ENCODE assay signal across 11 mouse cellular contexts in the genomic region with DNA sequence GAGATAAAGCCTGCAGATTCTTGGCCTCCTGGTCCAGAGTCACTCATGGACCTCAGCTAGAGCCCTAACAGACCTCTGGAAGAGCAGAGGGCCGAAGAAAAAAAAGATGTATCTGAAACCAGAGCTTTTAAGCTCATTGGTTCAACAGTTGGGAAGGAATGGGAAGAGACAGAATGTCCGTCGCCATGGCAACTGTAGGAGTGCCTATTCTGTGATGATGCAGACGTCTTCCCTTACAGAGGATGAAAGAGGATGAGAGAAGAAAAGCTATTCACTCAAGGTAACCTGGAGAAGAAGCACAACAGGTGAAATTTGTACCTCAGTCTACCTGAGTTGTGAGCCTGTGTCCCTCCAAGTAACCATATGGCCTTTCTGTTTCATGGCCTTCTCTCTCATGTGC. TPM values are rescaled to one million over a fixed set of nuclear protein-coding genes. Genes with fewer than 3 reads are reported as not detected.
A peak's percentile ranks its signal among the peaks of the same experiment; 100 is the strongest.
DNase-seq lines count a peak whose midpoint lies in the region; ATAC-seq lines count a peak whose summit lies in the region.
"Had no signal": no experiment of that assay in that cellular context is flagged by ENCODE, and none has a peak within 500 bp of the region (broad histone marks: within the 10 kb centered on the region; RNA-seq: fewer than 3 reads in every experiment).

No protein-coding gene starts in this region.

- H3K4me3 ChIP-seq in forebrain, embryonic 16.5 days (replicated peaks; ENCODE audit: low read length), result no peak overlapping the region

- peaks cover 4% of the 10 kb centered on the region for H3K4me1 ChIP-seq in forebrain, embryonic 16.5 days (replicated peaks; ENCODE audit: control insufficient read depth, insufficient read depth, low read length)

- H3K9me3 ChIP-seq in forebrain, embryonic 16.5 days (ENCODE audit: control insufficient read depth, low read length), result peaks cover 2% of the 10 kb centered on the region; the same call in 1 of the 2 replicates

- ATAC-seq in forebrain, embryonic 16.5 days, result peak; percentile 91
- no peak for ATAC-seq in erythroid progenitor cell, adult 5-6 weeks (replicated peaks; ENCODE audit: low FRiP score, poor library complexity, severe bottlenecking)

- H3K27me3 ChIP-seq in forebrain, embryonic 16.5 days (replicated peaks; ENCODE audit: control insufficient read depth, insufficient read depth, low read length), result no peaks in the 10 kb centered on the region

- peak; percentile 27 to 33 for DNase-seq in left cerebral cortex, adult 18-20 months (ENCODE audit: low spot score in 2 of 2)
- DNase-seq in left cerebral cortex, postnatal 36 days (ENCODE audit: low spot score in 2 of 2), result no peak
- peak; percentile 54 for DNase-seq in mesoderm, embryonic 11.5 days (ENCODE audit: low read depth, low spot score)
- peak; percentile 65 for DNase-seq in right cerebral cortex, postnatal 4 days
- DNase-seq in gastrocnemius, postnatal 25 days, result no peak
- no peak for DNase-seq in thymus, postnatal 25 days
- DNase-seq: adrenal gland, postnatal 36 days; lung, adult 2 months; thymus, postnatal 14 days had no signal

- H3K9ac ChIP-seq in forebrain, embryonic 16.5 days (replicated peaks; ENCODE audit: low read depth, low read length), result no peak overlapping the region

- intact Hi-C loops in left cerebral cortex, postnatal 36 days (cut with DNase I), result no loop called here

- no peak overlapping the region for H3K27ac ChIP-seq in forebrain, embryonic 16.5 days (ENCODE audit: low read length)

- no peaks in the 10 kb centered on the region for H3K36me3 ChIP-seq in forebrain, embryonic 16.5 days (ENCODE audit: control insufficient read depth, insufficient read depth)

- 54% methylated on average over 4 of the region's 4 CpGs for WGBS in forebrain, embryonic 16.5 days

- no peak overlapping the region for H3K4me2 ChIP-seq in forebrain, embryonic 16.5 days (ENCODE audit: low read length)

RNA-seq across cellular contexts. Expression of gene Timp3, which starts 44.0 kb away (rescaled TPM):
- 10 to 100 TPM; 58.8 to 67.6 TPM for total RNA-seq in left cerebral cortex, adult 18-20 months (2021)
- total RNA-seq in left cerebral cortex, postnatal 36 days (2021), result 10 to 100 TPM; 53.4 to 70.4 TPM
- polyA plus RNA-seq in forebrain, embryonic 16.5 days (2015; fragmentation: Nextera tagmentation; extraction: Ambion mirVana), result 21.4 and 23.5 TPM in 2 replicates
- 10 to 100 TPM; 48.0 to 62.4 TPM for total RNA-seq in gastrocnemius, postnatal 25 days (2021)
- 0.72 TPM in 1 of 2 replicates, not detected in the other for total RNA-seq in erythroid progenitor cell, adult 5-6 weeks (2015; ENCODE audit: low replicate concordance)
- total RNA-seq in erythroid progenitor cell, adult 5-6 weeks (2017; ENCODE audit: low replicate concordance), result 0.64 TPM in 1 of 2 replicates, not detected in the other

Comparison
In these comparisons a context has a peak if more than half of its experiments do, and no peak if none do; other contexts are left out.
1. DNase-seq: peak in left cerebral cortex, adult 18-20 months (2 of 2), mesoderm, embryonic 11.5 days (single experiment) and right cerebral cortex, postnatal 4 days (single experiment); none in left cerebral cortex, postnatal 36 days (0 of 2), gastrocnemius, postnatal 25 days (single experiment) and thymus, postnatal 25 days (single experiment).
2. RNA of gene Timp3, which starts 44.0 kb away (total RNA-seq): 53.4 to 70.4 TPM in left cerebral cortex, postnatal 36 days, 58.8 to 67.6 TPM in left cerebral cortex, adult 18-20 months and 48.0 to 62.4 TPM in gastrocnemius, postnatal 25 days; 0.64 to 0.72 TPM in erythroid progenitor cell, adult 5-6 weeks; every median in the first group is over 10 times any median in the second.